Mouse (Mus musculus) C3H10T1/2 (cell line): Measurements from ENCODE around the gene Pnkd. TPM values are rescaled to one million over a fixed set of nuclear protein-coding genes. Genes with fewer than 3 reads are reported as not detected.

Experiments used
- polyA plus RNA-seq, 2 experiments: library from polyadenylated mRNA; unstranded; fragments of >200 nt; fragmentation: generic; extraction: Trizol; gene quantifications; one replicate each; pipeline ENCODE4 v1.2.1; 2012; ENCODE audit warnings: missing spikeins in 2 of 2

Pnkd gene
- polyA plus RNA-seq = 100 to 1,000 TPM in 1 of 2 experiments, 10 to 100 TPM in 1; 49.4 to 116 TPM

GRCm38 (mm10) chr1:74284543-74285160 lies at the start of gene Pnkd, which contains the start of gene Aamp:
Pnkd (plus strand) TSS chr1:74284930.
Aamp (minus strand) TSS chr1:74284738.

GRCm38 (mm10) chr1:74235938-74236589 lies 48.7 kb upstream of the Pnkd start, which contains the start of gene Arpc2:
Arpc2 (plus strand) TSS chr1:74236084.

GRCm38 (mm10) chr1:74278538-74278937 lies 6.2 kb upstream of the Pnkd start, which contains the start of gene Gpbar1:
Gpbar1 (plus strand) TSS chr1:74278550.

GRCm38 (mm10) chr1:74305522-74305921 lies 20.8 kb downstream of the Pnkd start, which contains the start of gene Tmbim1:
Tmbim1 (minus strand) TSS chr1:74305622.

GRCm38 (mm10) chr1:74361812-74362211 lies 77.1 kb downstream of the Pnkd start, which contains the start of gene Catip:
Catip (plus strand) TSS chr1:74362108.

GRCm38 (mm10) chr1:74374980-74375379 lies 90.2 kb downstream of the Pnkd start, which contains the start of gene Slc11a1:
Slc11a1 (plus strand) TSS chr1:74375195.

GRCm38 (mm10) chr1:74390924-74391748 lies 106.4 kb downstream of the Pnkd start, which contains the start of gene Ctdsp1:
Ctdsp1 (plus strand) TSS chr1:74391509.

Other genes with a start within 250 kb of the Pnkd start
- 10 to 100 TPM; 10.5 to 17.3 TPM for gene Tns1, start 160.5 kb upstream of the Pnkd start, polyA plus RNA-seq
- under 1 TPM; 0.08 to 0.47 TPM for gene Rufy4, start 159.4 kb upstream of the Pnkd start, polyA plus RNA-seq
- under 1 TPM in 1 of 2 experiments, not detected in 1; 0.01 TPM for gene Cxcr2, start 130.9 kb upstream of the Pnkd start, polyA plus RNA-seq
- gene Cxcr1, start 90.3 kb upstream of the Pnkd start, polyA plus RNA-seq = under 1 TPM in 1 of 2 experiments, not detected in 1; 0.06 TPM
- 100 to 1,000 TPM in 1 of 2 experiments, 10 to 100 TPM in 1; 41.4 to 154 TPM for gene Arpc2, start 48.8 kb upstream of the Pnkd start, polyA plus RNA-seq
- under 1 TPM; 0.05 to 0.08 TPM for gene Gpbar1, start 6.4 kb upstream of the Pnkd start, polyA plus RNA-seq
- 100 to 1,000 TPM; 121 to 202 TPM for gene Aamp, start 192 bp upstream of the Pnkd start, polyA plus RNA-seq
- gene Tmbim1, start 20.7 kb downstream of the Pnkd start, polyA plus RNA-seq = 10 to 100 TPM; 25.9 to 73.9 TPM
- under 1 TPM in 1 of 2 experiments, not detected in 1; 0.19 TPM for gene Catip, start 77.2 kb downstream of the Pnkd start, polyA plus RNA-seq
- 1 to 10 TPM in 1 of 2 experiments, under 1 TPM in 1; 0.58 to 1.7 TPM for gene Slc11a1, start 90.3 kb downstream of the Pnkd start, polyA plus RNA-seq
- 100 to 1,000 TPM in 1 of 2 experiments, 10 to 100 TPM in 1; 71.9 to 105 TPM for gene Ctdsp1, start 106.6 kb downstream of the Pnkd start, polyA plus RNA-seq
- under 1 TPM in 1 of 2 experiments, not detected in 1; 0.11 TPM for gene Vil1, start 124.4 kb downstream of the Pnkd start, polyA plus RNA-seq
- gene Cnot9, start 221.1 kb downstream of the Pnkd start, polyA plus RNA-seq = 10 to 100 TPM; 13.1 to 22.0 TPM